Mouse (Mus musculus) C2C12 (cell line): ENCODE measurements around the gene Ikbke.

Source experiments
- CEBPB ChIP-seq: IDR thresholded peaks from one replicate; pipeline ENCODE4 v1.6.1; 2011; ENCODE audit warnings: low read depth, mild to moderate bottlenecking, control low read depth, moderate library complexity
- CTCF ChIP-seq: IDR thresholded peaks from one replicate; pipeline ENCODE4 v1.5.1; 2011; ENCODE audit not compliant: control insufficient read depth, insufficient read depth, insufficient read length
- MAX ChIP-seq: IDR thresholded peaks from one replicate; pipeline ENCODE4 v1.6.1; 2011; ENCODE audit warnings: mild to moderate bottlenecking, control low read depth
- MYOD1 ChIP-seq: IDR thresholded peaks from one replicate; pipeline ENCODE4 v1.6.1; 2011; ENCODE audit warnings: low read depth; ENCODE audit not compliant: control insufficient read depth, insufficient read length

- TF ChIP-seq CTCF: no peak
- TF ChIP-seq MAX: no peak
- no peak for TF ChIP-seq MYOD1
- no peak for TF ChIP-seq CEBPB
These were observed 38.2 kb upstream of the Ikbke start for GRCm38 (mm10) chr1:131317625-131318024.
